Mouse (Mus musculus) spleen, postnatal 4 days (tissue): ENCODE results near the gene H1fx.
"Not testable (repeated sequence)": the region's sequence is repeated elsewhere in the genome, so short reads cannot be mapped to it uniquely, and the experiment has no call there.

Experiments used
- DNase-seq, 2 experiments: peaks; one replicate each; pipeline ENCODE4 v3.0.0; 2022; ENCODE audit warnings: low spot score in 2 of 2

H1fx gene

GRCm38 (mm10) chr6:87981547-87982256 lies at the start of gene H1fx:
Gene H1fx (minus strand): TSS chr6:87981637.
- DNase-seq: peak; percentile 33 to 69

GRCm38 (mm10) chr6:88030432-88030831 lies 49.0 kb upstream of the H1fx start:
- DNase-seq: no peak

GRCm38 (mm10) chr6:88027390-88027789 lies 46.0 kb upstream of the H1fx start:
- DNase-seq: no peak

- no peak for DNase-seq
These were observed 42.0 kb upstream of the H1fx start for GRCm38 (mm10) chr6:88023316-88023890.

- DNase-seq: no peak
These were observed 37.7 kb upstream of the H1fx start for GRCm38 (mm10) chr6:88019154-88019553.

GRCm38 (mm10) chr6:88017821-88018220 lies 36.4 kb upstream of the H1fx start:
- DNase-seq: no peak

- DNase-seq: no peak
These were observed 34.4 kb upstream of the H1fx start for GRCm38 (mm10) chr6:88015797-88016196.

- DNase-seq: no peak
These were observed 32.0 kb upstream of the H1fx start for GRCm38 (mm10) chr6:88013456-88013855.

- no peak for DNase-seq
These were observed 31.2 kb upstream of the H1fx start for GRCm38 (mm10) chr6:88012601-88013000.

GRCm38 (mm10) chr6:88011106-88011505 lies 29.7 kb upstream of the H1fx start:
- not testable (repeated sequence) for DNase-seq

- DNase-seq: no peak
These were observed 27.8 kb upstream of the H1fx start for GRCm38 (mm10) chr6:88009209-88009608.

- not testable (repeated sequence) for DNase-seq
These were observed 23.3 kb upstream of the H1fx start for GRCm38 (mm10) chr6:88004773-88005172.

GRCm38 (mm10) chr6:88003439-88003838 lies 22.0 kb upstream of the H1fx start:
- DNase-seq: no peak

- DNase-seq: no peak
These were observed 16.9 kb upstream of the H1fx start for GRCm38 (mm10) chr6:87998358-87998757.

GRCm38 (mm10) chr6:87997706-87998265 lies 16.3 kb upstream of the H1fx start:
- DNase-seq: peak; percentile 80 to 93

GRCm38 (mm10) chr6:87996606-87997005 lies 15.2 kb upstream of the H1fx start:
- no peak for DNase-seq

GRCm38 (mm10) chr6:87995519-87995918 lies 14.1 kb upstream of the H1fx start:
- DNase-seq: no peak

- no peak for DNase-seq
These were observed 12.5 kb upstream of the H1fx start for GRCm38 (mm10) chr6:87993790-87994571.

- DNase-seq: no peak
These were observed 11.3 kb upstream of the H1fx start for GRCm38 (mm10) chr6:87992733-87993132.

GRCm38 (mm10) chr6:87991886-87992285 lies 10.4 kb upstream of the H1fx start:
- DNase-seq: no peak

- DNase-seq: no peak
These were observed 9.8 kb upstream of the H1fx start for GRCm38 (mm10) chr6:87991216-87991615.

GRCm38 (mm10) chr6:87982506-87982905 lies 1.1 kb upstream of the H1fx start:
- peak in 1 of 2 experiments; percentile 56 for DNase-seq
